Mouse (Mus musculus) cortical plate, adult 2 months (tissue): ENCODE measurements around the gene Kbtbd3. TPM values are rescaled to one million over a fixed set of nuclear protein-coding genes. Genes with fewer than 3 reads are reported as not detected.

Experiments used
- H3K27ac ChIP-seq: fragments of 200-500 bp; 2 replicates; pipeline ENCODE4 v1.5.1; 2012; ENCODE audit warnings: low read length, control low read depth, inconsistent platforms; ENCODE audit not compliant: insufficient read depth
- H3K4me1 ChIP-seq: fragments of 200-500 bp; 2 replicates; pipeline ENCODE4 v1.6.1; 2011; ENCODE audit warnings: low read length; ENCODE audit not compliant: control insufficient read depth, insufficient read depth
- H3K4me3 ChIP-seq: fragments of 200-500 bp; 2 replicates; pipeline ENCODE4 v1.5.1; 2011; ENCODE audit warnings: mild to moderate bottlenecking, low read length, control low read depth; ENCODE audit not compliant: insufficient read depth
- CTCF ChIP-seq: fragments of 200-500 bp; IDR thresholded peaks from 2 replicates; pipeline ENCODE4 v1.5.1; 2011; ENCODE audit warnings: mild to moderate bottlenecking, control low read depth, low read length; ENCODE audit not compliant: insufficient read depth; ENCODE audit errors: extremely low read depth
- POLR2A ChIP-seq: fragments of 200-500 bp; IDR thresholded peaks from 2 replicates; pipeline ENCODE4 v1.6.1; 2011; ENCODE audit warnings: mild to moderate bottlenecking, low read length, control low read depth; ENCODE audit not compliant: insufficient read depth; ENCODE audit errors: extremely low read depth
- polyA plus RNA-seq: library from polyadenylated mRNA; depleted of rRNA; stranded (reverse); fragments of >200 nt; gene quantifications from 2 replicates; pipeline ENCODE4 v1.2.3, GENCODE M21; 2012; rRNA removed

Kbtbd3 gene
- polyA plus RNA-seq = 4.9 and 5.0 TPM in 2 replicates

GRCm38 (mm10) chr9:4309351-4310085 is at the start of gene Kbtbd3, which contains the start of gene Aasdhppt:
Gene Kbtbd3, plus strand, starts transcription at chr9:4309833.
Gene Aasdhppt, minus strand, starts transcription at chr9:4309471.
- Histone ChIP-seq H3K4me1 (peaks cover 5% of the 10 kb centered on the region; the same call in 1 of the 2 replicates), H3K27ac (peak within 1 kb of the TSS; percentile 61), H3K4me3 (peak within 1 kb of the TSS; percentile 80)
- TF ChIP-seq POLR2A = peak; percentile 97
- no peak for TF ChIP-seq CTCF

GRCm38 (mm10) chr9:4259841-4260745 is 49.5 kb upstream of the Kbtbd3 start:
- no peak for TF ChIP-seq CTCF
- H3K4me1 ChIP-seq = no peaks in the 10 kb centered on the region
- 0 out of 2 replicates have a peak overlapping the region, but pooled peaks have one; percentile 19 for H3K4me3 ChIP-seq
- H3K27ac ChIP-seq = no peak overlapping the region

- Histone ChIP-seq H3K4me1 (no peaks in the 10 kb centered on the region), H3K27ac (no peak overlapping the region)
These were observed 48.9 kb upstream of the Kbtbd3 start for GRCm38 (mm10) chr9:4260746-4261090.

GRCm38 (mm10) chr9:4266881-4267280 is 42.8 kb upstream of the Kbtbd3 start:
- no peak overlapping the region for H3K27ac ChIP-seq
- TF ChIP-seq POLR2A = no peak
- H3K4me1 ChIP-seq = no peaks in the 10 kb centered on the region
- H3K4me3 ChIP-seq = no peak overlapping the region

More at GRCm38 (mm10) chr9:4260746-4261090, 48.9 kb upstream of the Kbtbd3 start:
- no peak for TF ChIP-seq POLR2A
- TF ChIP-seq CTCF = no peak
- H3K4me3 ChIP-seq = 0 out of 2 replicates have a peak overlapping the region, but pooled peaks have one; percentile 19

GRCm38 (mm10) chr9:4283850-4284249 is 25.8 kb upstream of the Kbtbd3 start:
- no peak for TF ChIP-seq CTCF
- TF ChIP-seq POLR2A = no peak
- H3K4me1 ChIP-seq = no peaks in the 10 kb centered on the region
- no peak overlapping the region for H3K4me3 ChIP-seq
- H3K27ac ChIP-seq = no peak overlapping the region

- no peaks in the 10 kb centered on the region for H3K4me1 ChIP-seq
- no peak overlapping the region for H3K27ac ChIP-seq
- H3K4me3 ChIP-seq = no peak overlapping the region
- TF ChIP-seq CTCF (no peak), POLR2A (no peak)
These were observed 9.2 kb upstream of the Kbtbd3 start for GRCm38 (mm10) chr9:4300466-4300865.

- no peak for TF ChIP-seq POLR2A
- TF ChIP-seq CTCF = no peak
- no peak overlapping the region for H3K4me3 ChIP-seq
- H3K27ac ChIP-seq = no peak overlapping the region
- peaks cover 2% of the 10 kb centered on the region; the same call in 1 of the 2 replicates for H3K4me1 ChIP-seq
These were observed 4.8 kb upstream of the Kbtbd3 start for GRCm38 (mm10) chr9:4304867-4305266.

- H3K4me1 ChIP-seq = peaks cover 5% of the 10 kb centered on the region; the same call in 1 of the 2 replicates
- H3K27ac ChIP-seq = peak overlapping the region; percentile 61; the same call in 1 of the 2 replicates
- TF ChIP-seq CTCF (no peak), POLR2A (no peak)
- peak overlapping the region; percentile 80 for H3K4me3 ChIP-seq
These were observed 844 bp upstream of the Kbtbd3 start for GRCm38 (mm10) chr9:4308628-4309350.

- TF ChIP-seq CTCF (no peak), POLR2A (no peak)
- Histone ChIP-seq H3K4me3 (peak overlapping the region; percentile 80; the same call in 1 of the 2 replicates), H3K4me1 (peaks cover 5% of the 10 kb centered on the region; the same call in 1 of the 2 replicates), H3K27ac (no peak overlapping the region)
These were observed 1.1 kb downstream of the Kbtbd3 start for GRCm38 (mm10) chr9:4310706-4311105.
